Mouse (Mus musculus): ENCODE data around the gene Tspyl4. TPM values are rescaled to one million over a fixed set of nuclear protein-coding genes. Genes with fewer than 3 reads are reported as not detected.

Gene Tspyl4
- polyA plus RNA-seq, 1 experiment, result 5.3 TPM

DNA sequence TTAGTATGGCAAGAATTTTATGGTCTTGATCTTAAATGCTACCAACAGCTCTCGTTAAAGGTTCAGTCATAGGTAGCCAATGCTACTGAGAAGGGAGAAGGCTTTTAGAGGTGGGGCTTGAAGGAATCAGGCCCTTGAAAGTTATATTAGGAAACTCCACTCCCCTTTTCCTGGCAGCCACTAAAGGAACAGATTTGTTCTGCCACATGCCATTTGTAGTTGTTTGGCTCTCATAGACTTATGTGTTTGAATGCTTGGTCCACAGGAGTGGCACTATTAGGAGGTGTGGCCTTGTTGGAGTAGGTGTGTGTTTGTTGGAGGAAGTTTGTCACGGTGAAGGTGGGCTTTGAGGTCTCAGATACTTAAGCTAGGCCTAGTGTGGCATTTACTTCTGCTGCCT is 23.6 kb downstream of the Tspyl4 start:
- no peak for DNase-seq (ENCODE audit: low read depth)

DNA sequence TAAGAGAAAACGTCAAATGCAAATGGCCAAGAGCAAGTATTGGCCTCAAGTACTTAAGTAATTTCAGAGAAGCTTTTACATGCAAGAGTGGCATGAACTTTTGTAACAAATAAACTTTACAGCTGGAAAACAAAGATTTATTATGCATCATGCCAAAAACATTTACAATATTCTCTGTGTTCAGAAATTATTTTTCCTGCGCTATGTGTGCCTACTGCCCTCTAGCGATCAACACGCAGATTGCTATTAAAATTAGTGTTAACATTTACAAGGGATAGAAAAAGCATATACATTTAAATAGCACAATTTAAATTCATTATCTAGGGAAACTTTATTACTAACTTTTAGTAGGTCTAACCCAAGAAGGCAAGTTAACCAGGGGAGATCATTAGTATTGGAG is 29.5 kb downstream of the Tspyl4 start:
- DNase-seq (ENCODE audit: low read depth), result no peak

GRCm38 (mm10) chr10:34327144-34327543 is 29.9 kb downstream of the Tspyl4 start:
- DNase-seq (ENCODE audit: low read depth), result no peak

- no peak for DNase-seq (ENCODE audit: low read depth)
Observed at GRCm38 (mm10) chr10:34328310-34328709, 31.1 kb downstream of the Tspyl4 start.

GRCm38 (mm10) chr10:34341014-34341413 is 43.8 kb downstream of the Tspyl4 start:
- DNase-seq (ENCODE audit: low read depth), result no peak

- no peak for DNase-seq (ENCODE audit: low read depth)
Observed at GRCm38 (mm10) chr10:34341886-34342285, 44.6 kb downstream of the Tspyl4 start.

Other genes starting within 250 kb of the Tspyl4 start
- gene Calhm5, start 200.9 kb upstream of the Tspyl4 start, polyA plus RNA-seq (2012; rRNA removed), result 0.47 and 0.50 TPM in 2 replicates
- gene Calhm6, start 169.5 kb upstream of the Tspyl4 start, polyA plus RNA-seq (2012; rRNA removed), result 1.6 and 4.4 TPM in 2 replicates
- 15.6 and 23.2 TPM in 2 replicates for gene Dse, start 89.7 kb upstream of the Tspyl4 start, polyA plus RNA-seq (2012; rRNA removed)
- 28.5 and 33.6 TPM in 2 replicates for gene Tspyl1, start 15.3 kb upstream of the Tspyl4 start, polyA plus RNA-seq (2012; rRNA removed)
- gene Col10a1, start 92.5 kb downstream of the Tspyl4 start, polyA plus RNA-seq (2012; rRNA removed), result not detected in 2 replicates
- 7.5 and 8.5 TPM in 2 replicates for gene Nt5dc1, start 121.1 kb downstream of the Tspyl4 start, polyA plus RNA-seq (2012; rRNA removed)
- gene Frk, start 186.0 kb downstream of the Tspyl4 start, polyA plus RNA-seq (2012; rRNA removed), result 6.0 and 7.8 TPM in 2 replicates

Measured in gonadal fat pad, adult 2 months (tissue).